Mouse (Mus musculus): Measurements from ENCODE around the gene Lgals9. TPM values are rescaled to one million over a fixed set of nuclear protein-coding genes. Genes with fewer than 3 reads are reported as not detected.

Gene Lgals9
- total and polyA plus RNA-seq, 3 experiments, result 160 to 287 (median 228) TPM

DNA sequence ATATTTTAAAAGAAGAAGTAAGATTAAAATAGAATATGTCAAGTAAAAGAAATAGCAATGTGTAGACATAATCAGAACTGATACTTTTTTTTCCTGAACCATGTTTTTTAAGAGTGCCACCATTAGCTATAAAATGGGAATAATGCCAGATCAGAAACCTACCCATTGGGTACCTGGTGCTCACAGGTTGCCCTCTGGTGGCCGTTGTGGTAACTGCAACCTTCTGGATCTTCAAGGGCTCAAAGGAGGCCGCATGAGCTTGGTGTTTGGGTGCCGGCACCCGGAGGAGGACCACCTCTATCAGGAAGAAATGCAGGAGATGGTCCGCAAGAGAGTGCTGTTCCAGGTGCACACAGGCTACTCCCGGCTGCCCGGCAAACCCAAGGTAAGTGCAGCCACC lies 28.5 kb downstream of the Lgals9 start:
- no peaks in the 10 kb centered on the region for H3K9me3 ChIP-seq (replicated peaks; ENCODE audit: insufficient read depth, low read length)
- peak; percentile 88 for DNase-seq (ENCODE audit: low read depth, low spot score)
- no peaks in the 10 kb centered on the region for H3K36me3 ChIP-seq (ENCODE audit: control insufficient read depth in 1 of 2, insufficient read depth in 2 of 2, low read length in 2 of 2)
- H3K27me3 ChIP-seq (ENCODE audit: control insufficient read depth in 1 of 2, insufficient read depth in 2 of 2, low read length in 2 of 2), result peaks cover 15 to 18% of the 10 kb centered on the region in 2 experiments
- H3K27ac ChIP-seq (ENCODE audit: control insufficient read depth, low read depth, low read length), result no peak overlapping the region
- no peaks in the 10 kb centered on the region for H3K4me1 ChIP-seq (ENCODE audit: control insufficient read depth in 1 of 2, insufficient read depth in 2 of 2, low read length in 2 of 2)
- H3K79me2 ChIP-seq (ENCODE audit: control insufficient read depth, insufficient read depth, low read length, poor library complexity), result no peaks in the 10 kb centered on the region
- no peak overlapping the region for H3K4me3 ChIP-seq (ENCODE audit: control insufficient read depth in 1 of 2, insufficient read depth in 1 of 2, low read depth in 2 of 2, low read length in 2 of 2)
- no peak overlapping the region for H3K9ac ChIP-seq (ENCODE audit: control insufficient read depth, low read depth, low read length, poor library complexity, severe bottlenecking)
- TF ChIP-seq POLR2AphosphoS5 (IDR thresholded peaks at IDR 0.05; ENCODE audit: borderline replicate concordance, low read depth, low read length) (no peak), MEF2A (IDR thresholded peaks at IDR 0.05; ENCODE audit: extremely low read depth, insufficient replicate concordance, low read depth, low read length, poor library complexity, severe bottlenecking) (no peak), JUND (IDR thresholded peaks at IDR 0.05; ENCODE audit: low read depth, low read length) (no peak), ZNF384 (IDR thresholded peaks at IDR 0.05; ENCODE audit: low read depth, low read length) (no peak), USF1 (IDR thresholded peaks at IDR 0.05; ENCODE audit: low read depth, low read length) (no peak), RAD21 (IDR thresholded peaks at IDR 0.05; ENCODE audit: low read depth, low read length) (peak; percentile 89), TBP (IDR thresholded peaks at IDR 0.05; ENCODE audit: low read depth, low read length) (no peak), BHLHE40 (IDR thresholded peaks at IDR 0.05; ENCODE audit: borderline replicate concordance, low read depth, low read length) (no peak), CHD2 (IDR thresholded peaks at IDR 0.05; ENCODE audit: low read length) (no peak), POLR2AphosphoS2 (IDR thresholded peaks at IDR 0.05; ENCODE audit: low read length) (no peak), GABPA (IDR thresholded peaks at IDR 0.05; ENCODE audit: low read depth, low read length) (no peak), SIN3A (IDR thresholded peaks at IDR 0.05; ENCODE audit: low read length) (0 out of 2 replicates have a peak, but pooled peaks have one; percentile 14), TAL1 (IDR thresholded peaks at IDR 0.05; ENCODE audit: low read length) (no peak), E2F4 (IDR thresholded peaks at IDR 0.05; ENCODE audit: borderline replicate concordance, low read depth, low read length) (no peak), MAX (IDR thresholded peaks at IDR 0.05; ENCODE audit: low read length) (no peak), SMC3 (IDR thresholded peaks at IDR 0.05; ENCODE audit: low read depth, low read length) (peak; percentile 98), NRF1 (IDR thresholded peaks at IDR 0.05; ENCODE audit: insufficient read depth, low read depth, low read length, poor library complexity, severe bottlenecking) (no peak), CHD1 (IDR thresholded peaks at IDR 0.05; ENCODE audit: low read depth, low read length) (no peak), KAT2A (conservative IDR thresholded peaks at IDR 0.05; ENCODE audit: low read depth, low read length) (no peak), HCFC1 (IDR thresholded peaks at IDR 0.05; ENCODE audit: low read depth, low read length) (no peak), EP300 (IDR thresholded peaks at IDR 0.05; ENCODE audit: low read depth in 1 of 2, low read length in 2 of 2) (no peak), CTCF (IDR thresholded peaks at IDR 0.05 in 2 of 3, conservative IDR thresholded peaks at IDR 0.05 in 1 of 3; ENCODE audit: control insufficient read depth in 1 of 3, insufficient read depth in 1 of 3, low read depth in 2 of 3, low read length in 3 of 3, poor library complexity in 1 of 3, severe bottlenecking in 1 of 3) (peak; percentile 92 to 98 (median 97)), NELFE (IDR thresholded peaks at IDR 0.05; ENCODE audit: low read depth, low read length) (no peak), ETS1 (IDR thresholded peaks at IDR 0.05; ENCODE audit: low read depth, low read length) (no peak), TCF12 (IDR thresholded peaks at IDR 0.05; ENCODE audit: low read depth, low read length) (no peak), POLR2A (IDR thresholded peaks at IDR 0.05; ENCODE audit: control insufficient read depth in 1 of 2, insufficient read depth in 1 of 2, low read depth in 1 of 2, low read length in 2 of 2, poor library complexity in 1 of 2) (no peak), MYC (IDR thresholded peaks at IDR 0.05; ENCODE audit: low read depth, low read length) (no peak), USF2 (IDR thresholded peaks at IDR 0.05; ENCODE audit: borderline replicate concordance in 1 of 2, insufficient read depth in 1 of 2, low read depth in 1 of 2, low read length in 2 of 2) (no peak), ZMIZ1 (IDR thresholded peaks at IDR 0.05; ENCODE audit: low read depth, low read length) (no peak), MAFK (IDR thresholded peaks at IDR 0.05; ENCODE audit: borderline replicate concordance, low read depth, low read length) (no peak), RCOR1 (IDR thresholded peaks at IDR 0.05; ENCODE audit: low read depth, low read length) (no peak), GATA1 (IDR thresholded peaks at IDR 0.05; ENCODE audit: low read depth, low read length) (no peak), ELF1 (IDR thresholded peaks at IDR 0.05; ENCODE audit: low read depth, low read length) (no peak), ZC3H11A (IDR thresholded peaks at IDR 0.05; ENCODE audit: low read depth, low read length) (peak; percentile 91), ZKSCAN1 (IDR thresholded peaks at IDR 0.05; ENCODE audit: low read depth, low read length) (no peak), MYB (IDR thresholded peaks at IDR 0.05; ENCODE audit: low read depth, low read length) (no peak), UBTF (IDR thresholded peaks at IDR 0.05; ENCODE audit: borderline replicate concordance, insufficient read depth, low read depth, low read length) (no peak), MAZ (IDR thresholded peaks at IDR 0.05; ENCODE audit: low read depth, low read length) (no peak), MXI1 (IDR thresholded peaks at IDR 0.05; ENCODE audit: low read depth, low read length) (0 out of 2 replicates have a peak, but pooled peaks have one; percentile 23)
